Mouse (Mus musculus): ENCODE measurements around the gene BC029722. TPM values are rescaled to one million over a fixed set of nuclear protein-coding genes. Genes with fewer than 3 reads are reported as not detected.
A peak's percentile ranks its signal among the peaks of the same experiment; 100 is the strongest.

The BC029722 gene
- total and polyA plus RNA-seq, 2 experiments from 2014 or later = 35.4 to 52.2 TPM

DNA sequence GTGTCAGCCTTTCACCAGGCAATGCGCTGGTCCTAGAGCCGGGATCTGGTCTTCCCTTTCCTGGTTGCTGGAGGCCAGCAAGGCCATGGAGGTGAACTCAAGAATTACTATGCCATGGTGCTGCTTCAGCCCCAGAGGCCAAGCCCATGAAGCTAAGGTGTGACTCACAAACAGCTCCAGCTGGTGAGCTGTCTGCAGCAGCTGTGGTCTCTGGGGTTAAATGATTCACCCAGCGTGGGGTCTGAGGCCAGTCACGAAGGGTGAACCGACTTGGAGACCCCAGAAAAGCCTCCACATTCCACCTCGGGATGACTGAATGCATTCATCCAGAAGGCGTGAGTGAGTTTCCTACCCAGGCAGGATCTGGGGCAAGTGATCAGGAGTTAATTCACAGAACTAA, 30.9 kb upstream of the BC029722 start:
- Histone ChIP-seq H3K4me2 (ENCODE audit: low read depth, low read length) (no peak overlapping the region), H3K4me3 (ENCODE audit: low read length) (no peak overlapping the region), H3K27ac (no peak overlapping the region), H3K27me3 (ENCODE audit: insufficient read depth, low read length) (no peaks in the 10 kb centered on the region), H3K9me3 (ENCODE audit: low read length) (no peaks in the 10 kb centered on the region), H3K9ac (replicated peaks; ENCODE audit: low read length) (no peak overlapping the region), H3K4me1 (ENCODE audit: insufficient read depth, low read length) (no peaks in the 10 kb centered on the region), H3K36me3 (ENCODE audit: insufficient read depth, low read length) (peaks cover 39% of the 10 kb centered on the region)
- DNase-seq (ENCODE audit: low spot score) (no peak), ATAC-seq (no peak)
- TF ChIP-seq CTCF (IDR thresholded peaks at IDR 0.05; ENCODE audit: low read depth) = no peak
- WGBS = 79% methylated on average over 7 of the region's 7 CpGs

DNA sequence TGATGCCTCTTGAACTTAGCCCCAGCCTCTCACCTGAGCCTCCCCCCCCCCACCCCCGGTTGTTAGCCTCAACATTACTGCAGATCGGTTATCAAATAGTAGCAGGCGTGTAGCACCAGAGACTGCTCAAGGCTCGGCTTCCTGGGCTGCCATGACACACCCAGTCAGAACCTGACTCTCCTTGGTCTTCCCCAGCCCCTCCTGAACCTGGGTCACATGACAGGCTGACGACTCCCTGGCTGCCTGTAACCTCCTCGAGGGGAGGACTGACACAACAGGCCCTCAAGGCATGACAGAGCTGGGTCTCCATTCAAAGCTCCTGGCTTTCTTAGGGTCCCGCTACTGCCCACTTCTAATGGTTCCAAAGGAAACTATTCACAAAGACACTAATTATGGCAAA, 30.2 kb upstream of the BC029722 start:
- ATAC-seq = no peak
- Histone ChIP-seq H3K4me3 (ENCODE audit: low read length) (no peak overlapping the region), H3K27ac (no peak overlapping the region), H3K9me3 (ENCODE audit: low read length) (no peaks in the 10 kb centered on the region), H3K9ac (replicated peaks; ENCODE audit: low read length) (no peak overlapping the region), H3K4me2 (ENCODE audit: low read depth, low read length) (no peak overlapping the region), H3K27me3 (ENCODE audit: insufficient read depth, low read length) (no peaks in the 10 kb centered on the region), H3K36me3 (ENCODE audit: insufficient read depth, low read length) (peaks cover 39% of the 10 kb centered on the region), H3K4me1 (ENCODE audit: insufficient read depth, low read length) (no peaks in the 10 kb centered on the region)
- DNase-seq (ENCODE audit: low spot score) = no peak
- WGBS = 72% methylated on average over 7 of the region's 7 CpGs
- TF ChIP-seq CTCF (IDR thresholded peaks at IDR 0.05; ENCODE audit: low read depth) = no peak

DNA sequence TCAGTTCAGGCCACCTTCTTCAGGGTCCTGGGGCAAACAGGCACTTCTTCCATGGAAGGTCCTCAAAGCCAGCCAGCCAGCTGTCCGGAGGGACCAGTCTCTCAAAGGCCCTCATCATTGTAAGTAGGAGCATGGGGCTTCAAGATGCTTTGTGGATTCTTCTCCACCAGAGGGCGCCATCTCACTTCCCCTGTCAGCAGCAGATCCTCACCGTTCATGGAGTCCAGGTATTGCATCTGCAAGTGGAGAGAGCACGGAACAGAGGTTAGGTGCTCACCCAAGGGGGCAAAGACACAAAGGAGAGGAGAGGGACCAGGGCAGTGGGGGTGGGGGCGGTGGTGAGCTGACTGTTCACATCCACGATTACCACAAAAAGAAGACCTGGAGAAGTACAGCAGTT, 29.1 kb upstream of the BC029722 start:
- TF ChIP-seq CTCF (IDR thresholded peaks at IDR 0.05; ENCODE audit: low read depth) = peak; percentile 96
- H3K4me1 ChIP-seq (ENCODE audit: insufficient read depth, low read length) = no peaks in the 10 kb centered on the region
- peaks cover 32% of the 10 kb centered on the region for H3K36me3 ChIP-seq (ENCODE audit: insufficient read depth, low read length)
- no peaks in the 10 kb centered on the region for H3K9me3 ChIP-seq (ENCODE audit: low read length)
- WGBS = 33% methylated on average over 6 of the region's 6 CpGs
- H3K27ac ChIP-seq = no peak overlapping the region
- ATAC-seq = peak; percentile 48; the same call in 1 of the 2 replicates
- H3K9ac ChIP-seq (replicated peaks; ENCODE audit: low read length) = no peak overlapping the region
- H3K27me3 ChIP-seq (ENCODE audit: insufficient read depth, low read length) = no peaks in the 10 kb centered on the region
- peak; percentile 86 for DNase-seq (ENCODE audit: low spot score)
- no peak overlapping the region for H3K4me2 ChIP-seq (ENCODE audit: low read depth, low read length)
- H3K4me3 ChIP-seq (ENCODE audit: low read length) = no peak overlapping the region

DNA sequence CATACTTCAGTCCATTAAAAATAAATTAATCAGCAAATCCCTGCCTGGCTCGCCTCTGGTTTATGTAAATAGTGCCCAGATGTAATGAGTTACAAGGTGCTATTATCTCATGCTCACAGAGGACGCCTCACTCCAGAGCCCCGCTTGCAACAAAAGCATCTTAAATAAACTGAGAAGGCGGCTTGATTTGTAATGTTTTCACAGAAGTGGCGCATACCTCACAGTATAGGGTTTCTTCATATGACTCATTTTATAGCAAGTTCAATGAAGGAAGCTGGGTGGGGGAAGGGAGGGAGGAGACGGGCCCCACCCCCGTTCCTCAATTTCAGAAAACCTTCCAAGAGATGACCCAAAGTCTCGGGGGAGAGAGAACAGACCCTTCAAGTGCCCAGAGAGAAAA, 27.7 kb upstream of the BC029722 start:
- DNase-seq (ENCODE audit: low spot score) (no peak), ATAC-seq (no peak)
- H3K36me3 ChIP-seq (ENCODE audit: insufficient read depth, low read length) = peaks cover 32% of the 10 kb centered on the region
- H3K27ac ChIP-seq = no peak overlapping the region
- 91% methylated on average over 8 of the region's 8 CpGs for WGBS
- no peaks in the 10 kb centered on the region for H3K4me1 ChIP-seq (ENCODE audit: insufficient read depth, low read length)
- no peaks in the 10 kb centered on the region for H3K9me3 ChIP-seq (ENCODE audit: low read length)
- no peak for TF ChIP-seq CTCF (IDR thresholded peaks at IDR 0.05; ENCODE audit: low read depth)
- H3K4me3 ChIP-seq (ENCODE audit: low read length) = no peak overlapping the region
- H3K27me3 ChIP-seq (ENCODE audit: insufficient read depth, low read length) = no peaks in the 10 kb centered on the region
- no peak overlapping the region for H3K4me2 ChIP-seq (ENCODE audit: low read depth, low read length)
- H3K9ac ChIP-seq (replicated peaks; ENCODE audit: low read length) = no peak overlapping the region

DNA sequence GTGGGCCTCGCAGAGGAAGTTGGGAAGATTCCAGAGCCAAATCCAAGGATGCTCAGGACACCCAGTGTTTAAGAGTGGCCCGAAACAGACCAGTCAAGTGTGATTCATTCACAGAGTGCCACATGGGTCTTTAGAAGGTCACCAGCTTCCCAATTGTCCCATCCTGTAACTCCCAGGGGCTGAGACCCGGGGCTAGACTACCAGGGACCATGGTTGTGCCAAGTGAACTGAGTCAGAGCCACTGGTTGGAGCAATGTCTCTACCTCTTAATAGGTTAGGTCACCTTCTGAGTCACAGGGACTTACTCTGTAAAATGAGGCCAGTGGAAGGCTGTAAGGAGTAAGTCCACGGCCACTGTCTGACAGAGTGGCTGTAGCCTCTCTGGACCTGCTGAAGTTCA, 19.7 kb upstream of the BC029722 start:
- Histone ChIP-seq H3K4me1 (ENCODE audit: insufficient read depth, low read length) (no peaks in the 10 kb centered on the region), H3K9me3 (ENCODE audit: low read length) (no peaks in the 10 kb centered on the region), H3K36me3 (ENCODE audit: insufficient read depth, low read length) (no peaks in the 10 kb centered on the region), H3K27me3 (ENCODE audit: insufficient read depth, low read length) (no peaks in the 10 kb centered on the region), H3K27ac (no peak overlapping the region), H3K4me3 (ENCODE audit: low read length) (no peak overlapping the region), H3K4me2 (ENCODE audit: low read depth, low read length) (no peak overlapping the region), H3K9ac (replicated peaks; ENCODE audit: low read length) (no peak overlapping the region)
- TF ChIP-seq CTCF (IDR thresholded peaks at IDR 0.05; ENCODE audit: low read depth) = no peak
- no peak for ATAC-seq
- 84% methylated on average over 4 of the region's 4 CpGs for WGBS
- no peak for DNase-seq (ENCODE audit: low spot score)

DNA sequence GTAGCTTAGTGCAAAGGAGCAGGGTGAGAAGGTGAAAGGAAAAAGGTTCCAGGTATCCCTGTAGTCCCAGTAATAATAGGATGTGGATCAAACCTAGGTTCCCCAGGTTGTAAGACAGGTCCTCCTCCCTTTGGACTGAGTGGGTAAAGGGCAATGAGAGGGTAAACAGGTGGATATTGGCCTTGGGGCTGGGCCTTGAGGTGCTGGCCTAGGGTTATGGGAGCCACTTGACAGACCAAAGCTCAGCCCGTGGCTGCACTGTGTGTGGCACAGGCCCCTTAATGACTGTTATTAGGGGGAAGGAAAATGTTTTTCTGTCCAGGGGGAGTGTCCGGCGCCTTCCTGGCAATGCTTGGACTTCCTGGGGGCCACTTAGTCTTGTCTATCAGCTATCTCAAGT, 18.7 kb upstream of the BC029722 start:
- Histone ChIP-seq H3K36me3 (ENCODE audit: insufficient read depth, low read length) (no peaks in the 10 kb centered on the region), H3K4me1 (ENCODE audit: insufficient read depth, low read length) (no peaks in the 10 kb centered on the region), H3K4me3 (ENCODE audit: low read length) (no peak overlapping the region), H3K4me2 (ENCODE audit: low read depth, low read length) (no peak overlapping the region), H3K9me3 (ENCODE audit: low read length) (no peaks in the 10 kb centered on the region), H3K27me3 (ENCODE audit: insufficient read depth, low read length) (no peaks in the 10 kb centered on the region), H3K9ac (replicated peaks; ENCODE audit: low read length) (no peak overlapping the region), H3K27ac (no peak overlapping the region)
- DNase-seq (ENCODE audit: low spot score) (no peak), ATAC-seq (no peak)
- no peak for TF ChIP-seq CTCF (IDR thresholded peaks at IDR 0.05; ENCODE audit: low read depth)
- 75% methylated on average over 3 of the region's 3 CpGs for WGBS

DNA sequence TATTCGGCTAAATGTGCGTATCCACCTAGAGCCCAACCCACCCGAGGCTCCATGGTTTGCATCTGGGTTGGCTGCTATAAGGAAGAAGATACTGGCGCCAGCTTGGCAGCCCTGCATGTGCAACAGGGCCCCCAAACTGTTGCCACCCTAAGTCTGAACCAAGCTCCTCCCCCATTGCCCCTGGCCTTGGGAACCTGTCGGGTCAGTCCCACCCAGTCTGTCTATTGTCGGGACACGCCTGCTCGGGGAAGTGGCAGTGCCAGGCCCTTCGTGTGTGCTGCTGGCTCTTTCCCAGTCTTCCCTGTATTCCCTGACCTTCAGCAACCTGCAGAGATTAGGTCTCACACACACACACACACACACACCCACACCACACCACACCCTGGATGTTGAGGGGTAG, 15.5 kb upstream of the BC029722 start, which contains the start of gene Fam83c:
Fam83c (minus strand) TSS at position 123 of the 400 bp plus-strand sequence.
- no peaks in the 10 kb centered on the region for H3K4me1 ChIP-seq (ENCODE audit: insufficient read depth, low read length)
- no peaks in the 10 kb centered on the region for H3K36me3 ChIP-seq (ENCODE audit: insufficient read depth, low read length)
- H3K4me3 ChIP-seq (ENCODE audit: low read length) = no peak within 1 kb of the TSS
- WGBS = 67% methylated on average over 9 of the region's 9 CpGs
- DNase-seq (ENCODE audit: low spot score) (no peak), ATAC-seq (no peak)
- H3K4me2 ChIP-seq (ENCODE audit: low read depth, low read length) = no peak within 1 kb of the TSS
- TF ChIP-seq CTCF (IDR thresholded peaks at IDR 0.05; ENCODE audit: low read depth) = no peak
- no peaks in the 10 kb centered on the region for H3K9me3 ChIP-seq (ENCODE audit: low read length)
- no peaks in the 10 kb centered on the region for H3K27me3 ChIP-seq (ENCODE audit: insufficient read depth, low read length)
- H3K9ac ChIP-seq (replicated peaks; ENCODE audit: low read length) = no peak within 1 kb of the TSS
- no peak within 1 kb of the TSS for H3K27ac ChIP-seq
